Mouse (Mus musculus): ENCODE measurements at regions not wholly inside any gene's neighbourhood (a gene's known extent, or its start where the extent isn't known, plus 50 kb on each side); places are given as distances from the start of the nearest gene placed in this dataset.

DNA sequence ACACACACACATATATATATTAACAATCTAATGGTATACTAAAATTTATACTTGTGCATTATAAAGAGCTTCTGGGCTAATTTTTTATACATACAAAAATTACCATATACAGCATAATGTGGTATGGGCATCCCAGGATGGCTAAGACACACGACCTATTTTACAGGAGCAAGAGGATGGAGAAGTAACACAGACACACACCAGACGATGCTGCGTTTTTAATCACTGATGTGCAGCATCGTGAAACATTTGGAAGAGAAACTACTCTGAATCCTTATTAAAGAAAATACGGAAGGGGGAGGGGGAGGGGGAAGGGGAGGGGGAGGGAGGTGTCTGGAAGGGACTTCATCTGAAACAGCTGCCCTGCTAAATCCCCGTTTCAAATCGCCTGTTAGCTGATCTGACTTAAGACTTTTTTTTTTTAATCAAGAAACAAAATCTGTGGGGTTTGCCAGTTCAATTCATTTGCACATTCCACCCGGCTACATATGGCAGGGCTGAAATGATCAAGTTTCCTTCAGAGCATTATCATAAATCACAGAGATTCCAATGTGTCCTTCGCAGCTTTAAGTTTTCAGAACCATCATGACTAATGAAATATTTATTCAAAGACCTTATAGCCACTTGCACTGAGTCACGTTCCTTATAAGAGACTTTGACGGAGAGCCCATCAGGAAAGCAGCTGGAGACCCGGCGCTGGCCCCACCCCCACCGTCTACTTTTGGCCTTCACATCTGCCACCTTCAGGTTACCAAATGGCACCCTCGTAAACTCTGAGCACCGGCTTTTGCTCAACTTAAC is 89.4 kb upstream of the Rnd3 start:
- DNase-seq (ENCODE audit: low read depth), result no peak

DNA sequence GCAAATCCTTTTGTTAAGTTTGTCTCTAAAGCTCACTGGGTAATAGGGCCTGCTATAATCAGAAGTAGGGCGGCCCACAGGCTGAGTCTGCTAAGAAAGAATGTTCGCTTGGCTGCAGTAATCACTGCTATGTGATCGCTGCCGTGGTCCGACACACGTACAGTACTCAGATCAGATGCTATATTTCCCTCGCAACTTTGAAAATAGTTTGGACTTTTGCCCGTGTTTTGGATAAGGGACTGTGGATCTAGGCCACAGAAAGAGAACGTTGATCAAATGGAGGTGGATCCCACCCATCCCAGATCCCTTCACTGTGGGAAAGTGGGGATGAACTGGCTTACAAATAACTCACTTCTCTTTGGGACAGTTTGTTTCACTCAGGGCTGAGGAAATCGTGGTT is 88.5 kb upstream of the Rnd3 start:
- DNase-seq (ENCODE audit: low read depth), result no peak

DNA sequence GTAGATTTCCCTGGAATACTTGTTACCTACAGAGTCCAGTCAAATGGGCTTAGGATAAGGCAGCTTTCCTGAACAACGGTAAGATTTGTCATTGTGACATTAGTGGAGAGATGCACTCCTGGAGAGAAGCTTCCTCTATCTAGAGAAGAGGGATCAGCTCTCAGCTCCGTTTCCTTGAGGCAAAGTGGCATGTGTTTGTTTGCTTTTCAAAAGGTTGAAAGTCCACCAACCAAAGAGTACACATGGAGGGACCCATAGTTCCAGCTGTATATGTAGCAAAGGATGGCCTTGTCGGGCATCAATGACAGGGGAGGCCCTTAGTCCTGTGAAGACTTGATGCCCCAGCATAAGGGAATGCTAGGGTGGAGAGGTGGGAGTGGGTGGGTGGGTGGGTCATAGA is 87.9 kb upstream of the Rnd3 start:
- DNase-seq (ENCODE audit: low read depth), result no peak

DNA sequence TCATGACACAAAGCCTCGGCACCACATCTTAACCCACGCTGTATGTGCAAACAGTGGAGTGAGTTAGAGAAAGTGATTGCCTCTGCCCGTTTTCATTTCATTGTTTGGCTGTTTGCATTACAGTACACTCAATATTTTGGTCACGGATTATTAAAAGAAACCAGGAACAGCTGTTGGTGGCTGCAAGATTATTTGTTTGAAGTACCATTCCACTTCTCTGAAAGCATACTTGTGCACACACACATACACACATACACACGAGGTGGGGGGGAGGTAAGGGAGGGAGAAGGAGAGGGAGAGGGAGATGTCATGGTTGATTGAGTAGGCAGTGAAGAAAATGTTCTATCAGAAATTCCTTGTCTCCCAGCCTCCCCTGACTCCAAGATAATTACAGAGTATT is 85.5 kb upstream of the Rnd3 start:
- no peak for DNase-seq (ENCODE audit: low read depth)

DNA sequence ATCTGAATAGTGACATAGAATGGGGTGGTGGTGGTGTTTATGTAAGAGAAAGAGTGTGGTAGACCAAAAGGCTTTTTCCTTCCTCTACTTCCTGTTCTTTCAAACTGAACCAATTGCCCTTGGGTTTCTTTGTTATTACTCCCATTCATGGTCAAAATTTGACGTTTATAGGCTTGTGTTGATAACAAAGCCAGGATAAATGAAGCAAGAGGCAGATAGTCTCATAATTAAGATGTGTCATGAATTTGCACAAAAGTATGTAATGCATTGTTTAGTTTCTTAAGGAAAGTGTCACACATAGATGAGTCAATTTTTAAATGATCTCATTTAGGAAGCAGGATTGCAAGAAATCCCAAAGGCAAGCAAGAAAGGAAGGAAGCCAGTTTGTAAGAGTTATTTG is 73.9 kb upstream of the Rnd3 start:
- DNase-seq (ENCODE audit: low read depth), result no peak

DNA sequence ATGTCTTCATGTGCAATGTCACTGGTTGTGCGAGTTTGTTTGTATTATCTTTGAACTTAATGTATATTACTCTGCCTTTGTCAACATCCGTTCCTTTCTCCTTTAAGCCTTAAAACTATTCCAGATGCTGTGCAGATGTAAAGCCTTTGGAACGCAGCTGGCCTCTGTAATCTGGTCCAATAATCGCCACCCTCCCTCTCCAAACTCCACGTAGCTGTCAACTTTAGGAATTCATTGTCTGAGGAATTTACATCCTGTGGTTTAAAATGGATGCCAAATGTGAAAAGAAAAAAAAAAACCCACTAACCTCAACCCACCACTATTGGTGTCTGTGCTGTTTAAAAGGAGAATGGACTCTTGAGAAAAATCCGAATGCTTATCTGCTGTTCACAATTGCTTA is 70.8 kb upstream of the Rnd3 start:
- no peak for DNase-seq (ENCODE audit: low read depth)

DNA sequence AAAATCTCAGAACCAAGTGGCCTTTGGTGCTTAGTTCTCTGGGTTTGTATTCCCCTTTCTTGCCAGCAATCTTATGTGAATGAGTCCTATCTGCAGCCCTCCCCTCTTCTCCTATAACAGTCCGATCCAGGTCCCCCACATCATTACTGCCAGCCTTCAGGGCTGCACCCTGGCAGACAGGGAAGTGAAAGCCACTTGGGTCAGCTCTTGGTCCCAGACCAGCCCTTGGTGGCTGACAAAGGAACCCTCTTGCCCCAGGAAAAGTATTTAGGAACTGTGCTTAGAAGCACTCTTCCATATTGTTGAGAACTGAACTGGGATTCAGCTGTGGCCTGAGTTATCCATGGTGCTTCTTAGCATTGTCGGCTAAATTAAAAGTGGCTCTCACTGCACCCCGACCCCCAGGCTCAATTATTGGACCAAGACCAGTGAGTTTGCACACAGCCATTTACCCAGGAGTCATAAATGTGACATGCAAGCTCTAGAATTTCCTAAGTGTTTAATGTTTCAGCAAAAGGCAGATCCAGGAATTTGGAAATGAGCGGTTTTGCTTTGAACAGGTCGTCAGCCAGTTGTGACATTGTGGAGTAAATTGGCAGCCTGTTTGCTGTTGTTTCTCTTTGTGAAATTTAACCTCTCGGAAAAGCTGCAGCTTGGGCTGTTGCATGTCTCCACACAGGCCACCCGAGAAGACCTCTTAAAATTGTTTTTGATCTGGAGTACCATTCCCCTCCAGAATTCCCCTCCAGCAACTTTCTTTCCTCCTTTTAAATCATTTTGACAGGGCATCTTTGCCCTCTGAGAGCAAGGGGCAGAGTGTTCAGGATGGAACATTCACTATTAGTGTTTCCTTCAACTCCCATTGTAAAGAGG is 58.5 kb upstream of the Rnd3 start:
- DNase-seq (ENCODE audit: low read depth), result no peak

DNA sequence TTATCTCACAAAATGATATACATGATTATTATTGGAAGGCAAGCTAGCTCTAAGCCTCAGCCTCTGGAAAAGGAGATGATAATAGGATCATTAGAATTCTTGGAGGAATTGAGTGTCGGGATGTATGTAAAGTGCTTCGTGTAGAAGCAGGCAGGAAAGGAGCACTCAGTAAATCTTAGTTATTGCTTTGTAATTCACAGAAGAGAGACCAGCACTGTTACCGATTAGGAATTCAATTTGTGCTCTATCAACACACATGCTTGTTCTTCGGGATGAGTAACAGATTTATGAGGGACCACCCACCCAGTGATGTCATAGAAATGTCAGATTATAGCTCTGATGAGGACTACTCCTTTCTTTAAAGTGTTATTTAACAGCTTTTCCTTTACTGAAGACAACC is 57.4 kb upstream of the Rnd3 start:
- no peak for DNase-seq (ENCODE audit: low read depth)
